Comparison of ENCODE assay signal across 8 mouse cellular contexts in the genomic region with DNA sequence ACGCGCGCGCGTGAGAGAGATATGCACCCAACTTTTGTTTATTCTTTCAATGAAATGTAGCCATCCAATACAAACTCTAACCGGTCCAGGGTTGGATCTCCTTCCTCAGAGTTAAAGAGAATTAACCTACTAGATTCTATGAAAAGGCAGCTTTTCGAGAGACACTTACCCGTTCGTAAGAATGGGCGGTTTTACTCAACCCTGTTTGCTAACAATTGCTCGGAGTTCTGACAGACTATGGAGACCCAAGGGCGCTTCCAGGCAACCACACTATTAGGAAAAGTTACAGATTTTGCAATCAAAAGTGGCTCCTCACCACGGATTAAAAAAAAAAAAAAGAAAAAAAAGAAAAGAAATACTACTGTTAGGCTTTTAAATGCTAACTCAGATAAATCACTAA. TPM values are rescaled to one million over a fixed set of nuclear protein-coding genes. Genes with fewer than 3 reads are reported as not detected.
DNase-seq lines count a peak whose midpoint lies in the region; ATAC-seq lines count a peak whose summit lies in the region.

No protein-coding gene starts in this region.

- H3K27ac ChIP-seq in kidney, embryonic 16.5 days (ENCODE audit: low read length), result peak overlapping the region; percentile 88; the same call in 1 of the 2 replicates
- H3K27ac ChIP-seq in embryonic facial prominence, embryonic 14.5 days (replicated peaks; ENCODE audit: low read depth, low read length), result peak overlapping the region; percentile 93
- H3K27ac ChIP-seq in limb, embryonic 10.5 days, result peak overlapping the region; percentile 98
- H3K27ac ChIP-seq in neural tube, embryonic 11.5 days (ENCODE audit: low read depth, low read length), result 0 out of 2 replicates have a peak overlapping the region, but pooled peaks have one; percentile 35

- no peak for ATAC-seq in kidney, embryonic 16.5 days (ENCODE audit: low FRiP score, low TSS enrichment)
- no peak for ATAC-seq in embryonic facial prominence, embryonic 14.5 days (ENCODE audit: low read depth)
- ATAC-seq in neural tube, embryonic 11.5 days (ENCODE audit: insufficient read depth, low FRiP score, low TSS enrichment), result no peak
- ATAC-seq in megakaryocyte progenitor cell, adult 5-6 weeks (replicated peaks; ENCODE audit: poor library complexity), result no peak

- H3K9ac ChIP-seq in kidney, embryonic 16.5 days (replicated peaks; ENCODE audit: low read length), result 0 out of 2 replicates have a peak overlapping the region, but pooled peaks have one; percentile 53
- H3K9ac ChIP-seq in embryonic facial prominence, embryonic 14.5 days (ENCODE audit: low read depth, low read length), result peak overlapping the region; percentile 85
- H3K9ac ChIP-seq in neural tube, embryonic 11.5 days (ENCODE audit: low read length), result peak overlapping the region; percentile 74

- DNase-seq in kidney, postnatal 14 days, result no peak
- DNase-seq in embryonic facial prominence, embryonic 14.5 days (ENCODE audit: low spot score), result peak; percentile 24
- no peak for DNase-seq in limb, embryonic 10.5 days (ENCODE audit: low spot score)
- no peak for DNase-seq in neural tube, embryonic 11.5 days (ENCODE audit: low spot score)
- no peak for DNase-seq in layer of hippocampus, postnatal 36 days
- DNase-seq in cerebellum, postnatal 36 days, result no peak

- H3K27me3 ChIP-seq in kidney, embryonic 16.5 days (ENCODE audit: insufficient read depth, low read length), result no peaks in the 10 kb centered on the region
- H3K27me3 ChIP-seq in embryonic facial prominence, embryonic 14.5 days (replicated peaks; ENCODE audit: control insufficient read depth, insufficient read depth, low read length), result no peaks in the 10 kb centered on the region
- no peaks in the 10 kb centered on the region for H3K27me3 ChIP-seq in limb, embryonic 10.5 days (ENCODE audit: low read depth, poor library complexity, severe bottlenecking)
- H3K27me3 ChIP-seq in neural tube, embryonic 11.5 days (ENCODE audit: control insufficient read depth, insufficient read depth, low read length), result no peaks in the 10 kb centered on the region

- H3K36me3 ChIP-seq in kidney, embryonic 16.5 days (ENCODE audit: insufficient read depth, low read length), result no peaks in the 10 kb centered on the region
- no peaks in the 10 kb centered on the region for H3K36me3 ChIP-seq in embryonic facial prominence, embryonic 14.5 days (ENCODE audit: control insufficient read depth, insufficient read depth, low read length)
- H3K36me3 ChIP-seq in limb, embryonic 10.5 days, result peaks cover 4% of the 10 kb centered on the region
- no peaks in the 10 kb centered on the region for H3K36me3 ChIP-seq in neural tube, embryonic 11.5 days (ENCODE audit: control insufficient read depth, insufficient read depth, low read length)

- H3K4me3 ChIP-seq in kidney, embryonic 16.5 days (ENCODE audit: low read length), result peak overlapping the region; percentile 78
- H3K4me3 ChIP-seq in embryonic facial prominence, embryonic 14.5 days (ENCODE audit: low read depth, low read length), result peak overlapping the region; percentile 70
- peak overlapping the region; percentile 90 for H3K4me3 ChIP-seq in limb, embryonic 10.5 days
- H3K4me3 ChIP-seq in neural tube, embryonic 11.5 days (ENCODE audit: low read depth, low read length), result peak overlapping the region; percentile 90

- no peaks in the 10 kb centered on the region for H3K9me3 ChIP-seq in kidney, embryonic 16.5 days (ENCODE audit: low read length)
- H3K9me3 ChIP-seq in embryonic facial prominence, embryonic 14.5 days (ENCODE audit: control insufficient read depth, low read length), result no peaks in the 10 kb centered on the region
- H3K9me3 ChIP-seq in limb, embryonic 10.5 days (replicated peaks), result no peaks in the 10 kb centered on the region
- no peaks in the 10 kb centered on the region for H3K9me3 ChIP-seq in neural tube, embryonic 11.5 days (ENCODE audit: control insufficient read depth, low read length)

- H3K4me1 ChIP-seq in kidney, embryonic 16.5 days (ENCODE audit: insufficient read depth, low read length), result no peaks in the 10 kb centered on the region
- H3K4me1 ChIP-seq in embryonic facial prominence, embryonic 14.5 days (ENCODE audit: control insufficient read depth, insufficient read depth, low read length), result peaks cover 13% of the 10 kb centered on the region
- peaks cover 24% of the 10 kb centered on the region for H3K4me1 ChIP-seq in limb, embryonic 10.5 days
- H3K4me1 ChIP-seq in neural tube, embryonic 11.5 days (ENCODE audit: control insufficient read depth, insufficient read depth, low read length), result no peaks in the 10 kb centered on the region

- H3K4me2 ChIP-seq in kidney, embryonic 16.5 days (replicated peaks; ENCODE audit: low read depth, low read length), result peak overlapping the region; percentile 61
- peak overlapping the region; percentile 60 for H3K4me2 ChIP-seq in embryonic facial prominence, embryonic 14.5 days (ENCODE audit: low read depth, low read length)
- peak overlapping the region; percentile 66 for H3K4me2 ChIP-seq in neural tube, embryonic 11.5 days (ENCODE audit: low read depth)

- WGBS in kidney, embryonic 16.5 days, result 10% methylated on average over 13 of the region's 13 CpGs
- 5% methylated on average over 13 of the region's 13 CpGs for WGBS in embryonic facial prominence, embryonic 14.5 days
- WGBS in limb, embryonic 10.5 days, result 4% methylated on average over 13 of the region's 13 CpGs
- 5% methylated on average over 13 of the region's 13 CpGs for whole genome bisulfite sequencing in neural tube, embryonic 11.5 days

RNA-seq across cellular contexts. Expression of a gene that starts 0.5 kb away (rescaled TPM):
- 24.7 and 25.4 TPM in 2 replicates for polyA plus RNA-seq in kidney, embryonic 16.5 days (2015; fragmentation: Nextera tagmentation; extraction: Ambion mirVana)
- 46.7 and 49.6 TPM in 2 replicates for polyA plus RNA-seq in embryonic facial prominence, embryonic 14.5 days (2014; fragmentation: Nextera tagmentation; extraction: Ambion mirVana)
- polyA plus RNA-seq in limb, embryonic 10.5 days (2016; fragmentation: Nextera tagmentation; extraction: Ambion mirVana), result 26.7 and 35.2 TPM in 2 replicates
- polyA plus RNA-seq in neural tube, embryonic 11.5 days (2014; fragmentation: Nextera tagmentation; extraction: Ambion mirVana), result 28.2 and 32.6 TPM in 2 replicates
- total RNA-seq in megakaryocyte progenitor cell, adult 5-6 weeks (2015), result 1.1 and 1.3 TPM in 2 replicates
- total RNA-seq in megakaryocyte progenitor cell, adult 5-6 weeks (2017), result 0.79 and 0.91 TPM in 2 replicates
- total RNA-seq in layer of hippocampus, postnatal 36 days (2021), result 1 to 10 TPM; 7.8 TPM

Comparison
In these comparisons a context has a peak if more than half of its experiments do, and no peak if none do; other contexts are left out.
1. H3K27ac ChIP-seq: peak in every context shown above with its lines; median percentile 98 in limb, embryonic 10.5 days; 93 in embryonic facial prominence, embryonic 14.5 days; 88 in kidney, embryonic 16.5 days; 35 in neural tube, embryonic 11.5 days.